Mouse (Mus musculus): Measurements from ENCODE around the gene Fyb. TPM values are rescaled to one million over a fixed set of nuclear protein-coding genes. Genes with fewer than 3 reads are reported as not detected.

Fyb gene
- total RNA-seq, 2 experiments from 2014 or later, result 4.2 to 10.6 TPM

GRCm38 (mm10) chr15:6622512-6622911 is 99.9 kb downstream of the Fyb start:
- no peak overlapping the region for H3K4me3 ChIP-seq
- H3K27ac ChIP-seq, result peak overlapping the region; percentile 47; the same call in 1 of the 2 replicates
- peak; percentile 87 for TF ChIP-seq CTCF (conservative IDR thresholded peaks at IDR 0.05)
- DNase-seq (ENCODE audit: low spot score in 2 of 2), result peak; percentile 70 to 85

GRCm38 (mm10) chr15:6623529-6624228 is 101.0 kb downstream of the Fyb start:
- Histone ChIP-seq H3K4me3 (no peak overlapping the region), H3K27ac (no peak overlapping the region; the same call in 1 of the 2 replicates)
- no peak for TF ChIP-seq CTCF (conservative IDR thresholded peaks at IDR 0.05)
- no peak for DNase-seq (ENCODE audit: low spot score in 2 of 2)

DNA sequence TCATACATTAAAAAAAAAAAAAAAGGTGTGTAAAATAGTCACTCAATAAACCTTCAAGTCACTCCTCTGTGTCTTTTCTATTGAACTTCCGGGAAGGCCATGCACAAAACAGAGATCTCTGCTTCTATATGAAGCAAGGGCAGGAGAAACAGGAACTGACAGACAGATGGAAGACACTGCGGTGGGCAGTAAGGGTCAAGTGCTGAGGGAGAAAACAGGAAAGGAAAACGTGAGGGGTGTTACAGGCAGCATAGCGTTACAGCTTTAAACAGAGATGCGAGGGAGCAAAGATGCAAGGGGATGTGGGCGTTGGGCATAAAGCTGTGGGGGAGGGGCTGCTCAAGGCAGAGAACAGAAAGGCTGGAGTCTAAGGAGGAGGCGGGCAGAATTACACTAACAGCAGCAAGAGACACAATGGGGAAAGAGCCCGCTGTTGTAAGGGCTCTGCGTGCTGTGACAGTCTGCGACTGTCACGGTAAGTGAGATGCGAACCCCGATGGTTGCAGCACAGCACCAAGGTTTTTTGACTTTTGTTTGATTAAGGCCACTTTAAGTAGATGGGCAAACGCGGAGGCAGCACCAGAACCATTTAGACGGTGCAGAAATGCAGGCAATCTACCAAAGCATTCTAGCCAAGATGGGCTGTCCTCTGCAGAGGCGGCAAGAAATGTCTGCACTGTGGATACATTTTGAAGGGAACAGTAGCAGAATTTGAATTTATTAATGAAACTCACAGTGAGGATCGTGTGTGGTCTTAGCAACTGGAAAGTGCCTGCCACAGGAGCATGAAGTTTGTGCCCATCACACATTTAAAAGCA is 101.9 kb downstream of the Fyb start:
- Histone ChIP-seq H3K4me3 (peak overlapping the region; percentile 13; the same call in 1 of the 2 replicates), H3K27ac (peak overlapping the region; percentile 49)
- no peak for DNase-seq (ENCODE audit: low spot score in 2 of 2)
- no peak for TF ChIP-seq CTCF (conservative IDR thresholded peaks at IDR 0.05)

DNA sequence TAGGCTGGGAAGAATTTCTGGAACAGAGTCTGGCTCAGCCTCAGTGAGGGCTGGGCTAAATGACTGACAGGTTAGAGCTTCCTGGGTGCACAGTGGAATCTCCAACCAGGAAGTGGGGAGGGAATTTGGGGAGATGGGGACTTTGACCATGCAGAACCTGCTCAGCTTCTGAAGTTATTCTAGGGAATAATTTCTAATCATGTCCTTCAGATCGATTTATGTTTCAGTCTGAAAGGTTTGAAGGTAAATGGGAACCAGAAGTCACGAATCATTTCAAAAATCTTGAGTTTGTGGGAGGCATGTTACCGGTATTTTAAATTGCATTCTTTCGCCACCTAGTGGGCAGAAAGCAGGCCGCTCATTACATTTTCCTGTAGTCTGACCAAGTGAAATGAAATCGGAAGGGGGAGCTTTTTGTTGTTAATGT is 103.0 kb downstream of the Fyb start:
- peak; percentile 90 for TF ChIP-seq CTCF (conservative IDR thresholded peaks at IDR 0.05)
- Histone ChIP-seq H3K27ac (peak overlapping the region; percentile 23; the same call in 1 of the 2 replicates), H3K4me3 (peak overlapping the region; percentile 39)
- DNase-seq (ENCODE audit: low spot score in 2 of 2), result peak; percentile 55 to 57

DNA sequence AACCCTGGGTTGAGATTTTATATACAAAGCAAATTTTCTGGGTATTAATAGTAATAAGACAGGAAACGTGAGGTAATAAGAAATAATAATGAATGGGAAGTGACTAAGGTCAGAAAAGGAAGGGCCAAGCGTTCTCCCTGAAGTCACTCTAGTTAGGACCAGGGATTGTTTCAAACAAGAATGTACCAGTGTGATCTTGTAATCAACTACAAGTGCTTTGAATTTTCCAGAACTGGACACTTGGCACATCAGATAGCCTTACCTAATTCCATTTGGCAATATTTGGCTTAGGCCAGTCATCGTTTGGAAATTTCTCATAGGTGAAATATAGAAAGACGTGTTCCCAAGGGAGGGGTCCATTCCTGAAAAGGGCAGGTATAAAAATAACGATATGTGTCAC is 103.5 kb downstream of the Fyb start:
- TF ChIP-seq CTCF (conservative IDR thresholded peaks at IDR 0.05), result no peak
- no peak for DNase-seq (ENCODE audit: low spot score in 2 of 2)
- Histone ChIP-seq H3K27ac (no peak overlapping the region), H3K4me3 (no peak overlapping the region)

DNA sequence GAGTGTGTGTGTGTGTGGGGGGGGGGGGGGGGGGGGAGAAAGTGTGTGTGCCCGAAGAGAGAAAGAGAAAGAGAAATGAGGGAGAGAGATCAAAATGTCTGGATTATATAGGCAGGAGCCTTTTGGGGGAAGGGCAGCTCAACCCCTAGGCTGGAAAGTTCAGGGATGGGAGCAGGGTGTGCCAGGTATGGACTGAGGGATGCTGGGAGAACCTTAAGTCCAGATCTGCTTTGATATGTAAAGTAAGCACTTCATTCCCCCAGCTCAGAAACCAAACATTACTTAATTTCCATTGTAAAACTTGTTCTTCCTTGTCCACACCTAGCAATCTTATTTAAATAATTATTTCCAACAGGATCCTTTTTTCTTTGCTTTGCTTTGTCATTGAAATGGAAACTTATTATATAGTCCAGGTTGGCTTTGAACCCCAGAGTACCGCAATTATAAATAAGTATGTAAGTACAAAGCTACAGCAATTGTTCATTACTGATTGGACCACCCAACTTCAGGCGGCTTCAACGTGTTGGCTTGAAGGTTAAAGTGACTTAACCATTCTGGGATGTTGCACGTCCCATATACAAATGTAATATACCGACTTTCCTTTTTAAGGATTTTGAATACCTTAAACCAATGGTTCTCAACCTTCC is 105.9 kb downstream of the Fyb start:
- no peak overlapping the region for H3K27ac ChIP-seq
- H3K4me3 ChIP-seq, result no peak overlapping the region
- no peak for DNase-seq (ENCODE audit: low spot score in 2 of 2)
- TF ChIP-seq CTCF (conservative IDR thresholded peaks at IDR 0.05), result no peak

GRCm38 (mm10) chr15:6629174-6629573 is 106.5 kb downstream of the Fyb start:
- DNase-seq (ENCODE audit: low spot score in 2 of 2), result no peak
- no peak overlapping the region for H3K27ac ChIP-seq
- no peak overlapping the region for H3K4me3 ChIP-seq
- no peak for TF ChIP-seq CTCF (conservative IDR thresholded peaks at IDR 0.05)

DNA sequence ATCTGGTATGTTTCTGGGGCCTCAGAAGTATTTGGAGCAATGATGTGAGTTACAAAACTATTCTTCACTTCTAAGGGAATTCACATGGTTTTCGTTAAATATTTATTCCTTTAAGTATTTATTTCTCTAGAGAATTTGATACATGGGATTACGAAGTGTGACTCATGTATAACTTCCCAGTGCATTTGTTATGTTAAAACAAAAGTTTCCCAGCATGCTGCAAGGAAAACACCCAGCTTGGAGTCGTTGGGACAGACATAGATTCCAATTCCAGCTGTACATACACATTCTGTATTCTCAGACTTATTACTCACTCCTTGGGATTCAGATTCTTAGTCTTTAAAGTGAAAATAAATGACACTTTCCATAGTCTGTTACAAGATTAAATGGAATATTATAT is 112.8 kb downstream of the Fyb start:
- Histone ChIP-seq H3K27ac (no peak overlapping the region), H3K4me3 (no peak overlapping the region)
- no peak for DNase-seq (ENCODE audit: low spot score in 2 of 2)
- TF ChIP-seq CTCF (conservative IDR thresholded peaks at IDR 0.05), result no peak

DNA sequence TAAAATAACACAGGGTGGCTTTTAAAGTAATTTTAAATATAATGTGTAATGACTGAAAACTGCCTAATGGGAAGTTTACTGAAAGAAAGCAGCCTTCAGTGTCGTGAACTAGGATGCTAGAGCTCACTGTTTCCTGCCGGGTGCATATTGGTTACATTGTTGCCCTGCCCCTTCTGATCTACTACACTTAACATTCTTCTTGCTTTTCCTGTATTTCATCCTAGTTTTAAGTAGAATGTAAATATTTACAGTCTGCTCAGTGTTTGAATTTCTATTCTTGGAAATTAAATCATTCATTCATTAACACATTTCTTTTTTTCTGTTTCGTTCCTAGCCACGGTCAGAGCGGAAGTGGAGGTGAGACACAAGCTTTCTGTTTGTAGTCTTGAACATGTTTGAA is 119.6 kb downstream of the Fyb start:
- Histone ChIP-seq H3K4me3 (no peak overlapping the region), H3K27ac (no peak overlapping the region)
- DNase-seq (ENCODE audit: low spot score in 2 of 2), result no peak
- TF ChIP-seq CTCF (conservative IDR thresholded peaks at IDR 0.05), result no peak

GRCm38 (mm10) chr15:6645498-6645897 is 122.8 kb downstream of the Fyb start:
- no peak overlapping the region for H3K27ac ChIP-seq
- no peak for DNase-seq (ENCODE audit: low spot score in 2 of 2)
- H3K4me3 ChIP-seq, result no peak overlapping the region
- no peak for TF ChIP-seq CTCF (conservative IDR thresholded peaks at IDR 0.05)

DNA sequence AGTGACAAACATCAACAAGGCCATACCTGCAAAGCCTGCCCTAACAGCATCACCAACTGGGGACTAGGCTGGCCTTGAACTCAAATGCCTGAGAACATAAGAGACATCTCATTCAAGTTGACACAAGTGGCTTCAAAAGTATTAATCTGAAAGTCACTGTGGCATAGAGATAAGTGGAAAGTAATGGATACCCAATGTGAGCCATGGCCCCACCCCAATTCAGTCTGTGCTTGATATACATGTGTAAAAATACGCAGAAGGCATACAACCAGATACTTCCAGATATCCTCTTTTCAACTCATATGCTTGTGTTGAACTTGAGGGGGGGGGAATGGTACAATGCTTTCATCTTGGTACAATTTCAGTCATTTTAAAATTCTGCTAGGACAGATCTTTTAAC is 124.4 kb downstream of the Fyb start:
- no peak for TF ChIP-seq CTCF (conservative IDR thresholded peaks at IDR 0.05)
- DNase-seq (ENCODE audit: low spot score in 2 of 2), result no peak
- Histone ChIP-seq H3K4me3 (no peak overlapping the region), H3K27ac (no peak overlapping the region)

GRCm38 (mm10) chr15:6648757-6649403 is 126.2 kb downstream of the Fyb start:
- no peak for DNase-seq (ENCODE audit: low spot score in 2 of 2)
- Histone ChIP-seq H3K27ac (no peak overlapping the region), H3K4me3 (no peak overlapping the region)
- no peak for TF ChIP-seq CTCF (conservative IDR thresholded peaks at IDR 0.05)

DNA sequence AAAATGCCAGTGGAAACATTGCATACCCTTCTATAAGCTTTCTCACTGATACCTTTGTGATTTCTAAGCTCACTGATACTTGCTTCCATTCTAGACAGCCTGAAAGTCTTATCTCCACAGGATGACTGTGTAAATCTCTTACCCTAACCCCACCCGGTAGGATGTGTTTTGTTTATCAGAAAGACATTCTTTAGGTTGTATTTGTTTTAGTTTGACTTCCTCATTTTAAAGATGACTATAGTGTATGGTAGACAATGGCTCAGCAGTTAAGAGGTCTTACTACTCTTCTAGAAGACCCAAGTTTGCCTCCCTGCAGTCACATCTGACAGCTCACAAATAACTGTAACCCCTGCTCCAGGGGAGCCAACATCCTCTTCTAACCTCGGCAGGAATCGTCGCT is 130.4 kb downstream of the Fyb start:
- no peak for TF ChIP-seq CTCF (conservative IDR thresholded peaks at IDR 0.05)
- no peak for DNase-seq (ENCODE audit: low spot score in 2 of 2)
- Histone ChIP-seq H3K4me3 (no peak overlapping the region), H3K27ac (no peak overlapping the region)

All from layer of hippocampus, adult 2 months (tissue).